Mouse (Mus musculus) left cerebral cortex, adult 9 months (tissue): ENCODE results near the gene Vps45.
A peak's percentile ranks its signal among the peaks of the same experiment; 100 is the strongest.
"Not testable (repeated sequence)": the region's sequence is repeated elsewhere in the genome, so short reads cannot be mapped to it uniquely, and the experiment has no call there.

Source experiments
- DNase-seq, 2 experiments: peaks; one replicate each; pipeline ENCODE4 v3.0.0; 2022; ENCODE audit warnings: low spot score in 2 of 2

Gene Vps45

DNA sequence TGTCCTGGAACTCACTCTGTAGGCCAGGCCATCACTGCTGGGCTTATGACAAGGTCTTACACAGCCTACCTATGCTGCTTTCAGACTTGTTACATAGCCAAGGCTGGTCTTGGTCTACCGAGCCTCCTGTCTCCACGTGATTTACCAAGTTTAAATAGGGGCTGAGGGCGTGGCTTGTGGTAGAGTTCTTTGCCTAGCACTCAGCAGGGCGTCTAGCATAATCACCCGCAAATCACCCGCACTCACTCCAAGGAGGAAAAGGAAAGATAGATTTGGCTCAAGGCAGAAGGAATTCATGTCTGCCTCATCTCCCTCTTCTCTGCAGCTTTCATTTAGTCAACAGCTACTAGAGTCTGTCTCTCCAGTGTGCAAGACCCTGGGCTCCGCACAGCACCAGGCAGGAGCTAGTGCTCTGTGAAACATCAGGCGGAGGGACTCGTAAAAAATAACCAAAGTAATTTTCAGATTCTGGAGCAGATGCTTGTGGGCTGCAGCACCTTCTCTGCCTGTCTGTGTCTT is 61.0 kb downstream of the Vps45 start:
- peak in 1 of 2 experiments; percentile 77 for DNase-seq

DNA sequence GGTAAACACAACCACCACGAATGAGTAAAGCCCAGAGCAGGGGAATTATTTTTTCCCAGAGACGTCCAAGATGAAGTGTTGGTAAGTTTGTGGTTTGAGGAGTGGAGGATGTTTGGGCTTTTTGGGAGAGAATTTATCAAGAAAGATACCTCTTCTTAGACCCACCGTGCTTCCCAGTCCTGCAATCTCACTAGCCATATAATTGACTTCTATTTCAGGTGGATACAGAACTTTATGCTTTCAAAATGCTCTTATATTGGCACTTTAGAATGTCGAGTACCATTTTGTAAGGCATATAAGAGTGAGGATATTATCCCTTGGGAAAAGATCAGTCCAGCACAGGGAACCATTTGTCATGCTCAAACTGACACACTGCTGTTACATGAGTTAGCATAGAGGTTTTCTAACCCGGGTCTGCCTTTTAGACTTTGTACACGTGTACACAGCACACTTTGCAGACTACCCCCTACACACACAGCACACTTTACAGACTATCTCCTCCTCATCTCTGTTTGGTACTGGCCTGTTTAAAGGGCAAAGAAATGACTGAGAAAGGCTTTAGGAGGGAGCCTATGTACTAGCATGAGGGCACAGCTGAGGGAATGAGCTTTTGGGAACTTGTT is 61.7 kb downstream of the Vps45 start:
- DNase-seq = no peak

- DNase-seq = no peak
Measured at GRCm38 (mm10) chr3:95995802-95996428, 62.4 kb downstream of the Vps45 start, which contains the start of gene Plekho1. Gene Plekho1 (minus strand): TSS chr3:95996001.

GRCm38 (mm10) chr3:95994975-95995801 is 63.1 kb downstream of the Vps45 start:
- DNase-seq = no peak

DNA sequence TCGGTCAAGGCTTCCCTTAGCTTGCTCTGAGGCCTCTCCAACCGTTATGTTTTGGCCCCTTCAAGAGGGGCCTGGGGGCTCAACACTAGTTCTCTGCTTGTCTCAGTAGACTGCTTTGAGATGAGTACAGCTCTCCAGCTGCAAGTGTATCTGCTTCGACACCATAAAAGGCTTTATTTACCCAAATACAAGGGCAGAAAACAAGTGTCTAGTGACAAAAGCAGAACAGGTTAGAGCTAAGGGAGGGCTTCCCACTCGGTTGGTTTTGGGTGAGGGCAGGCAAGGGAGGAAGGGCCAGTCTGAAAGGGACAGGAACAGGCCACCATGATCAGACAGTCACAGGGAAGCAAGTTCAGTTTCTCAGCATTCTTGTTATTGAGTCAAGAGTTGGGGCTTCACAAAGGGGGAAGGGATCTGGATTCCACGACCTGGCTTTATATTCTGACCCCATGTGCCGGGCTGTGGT is 63.9 kb downstream of the Vps45 start:
- DNase-seq = no peak

DNA sequence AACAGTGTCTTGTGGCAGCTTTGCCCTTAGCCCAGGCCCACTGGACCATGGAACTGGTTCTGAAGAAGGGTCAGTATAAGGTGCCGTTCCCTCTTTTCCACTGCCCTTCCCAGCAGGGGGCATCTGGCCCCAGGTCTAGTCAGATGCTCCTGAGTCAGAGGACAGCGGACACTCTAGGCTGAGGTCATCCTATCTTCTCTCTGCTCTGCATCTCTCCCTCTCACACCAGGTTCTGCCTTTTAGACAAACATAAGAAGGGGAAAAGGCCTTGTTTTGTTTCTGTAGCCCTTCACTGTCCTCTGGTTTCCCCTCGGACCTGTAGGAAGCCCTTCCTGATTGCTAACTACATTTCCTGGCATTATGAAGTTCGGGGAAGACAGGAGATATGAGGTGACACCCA is 64.4 kb downstream of the Vps45 start:
- no peak for DNase-seq

DNA sequence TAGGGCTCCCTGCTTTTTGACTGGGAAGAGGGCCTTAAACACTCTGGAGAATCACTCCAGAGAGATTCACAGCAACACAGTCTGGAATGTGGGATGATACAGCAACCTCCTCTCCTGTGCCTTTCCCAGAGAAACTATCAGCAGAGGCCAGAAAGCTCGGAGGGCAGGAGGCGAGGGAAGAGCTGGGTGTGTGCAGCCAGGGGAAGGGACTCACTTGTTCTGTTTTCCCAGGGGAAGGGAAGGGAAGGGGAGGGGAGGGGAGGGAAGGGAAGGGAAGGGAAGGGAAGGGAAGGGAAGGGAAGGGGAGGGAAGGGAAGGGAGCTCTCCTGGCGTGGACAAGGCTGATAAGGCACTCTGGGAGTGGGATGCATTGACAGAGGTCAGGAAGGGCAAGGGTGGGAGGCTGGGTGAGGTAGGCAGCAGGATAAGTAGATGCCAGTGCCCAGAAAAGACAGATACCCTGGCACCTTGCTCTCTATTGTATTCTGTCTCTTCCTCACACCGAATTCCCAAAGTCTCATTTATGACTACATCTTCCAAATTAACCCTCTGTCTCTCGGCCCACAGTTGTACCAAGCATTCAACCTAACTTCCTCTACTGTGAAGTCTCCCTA is 65.2 kb downstream of the Vps45 start:
- DNase-seq = no peak

GRCm38 (mm10) chr3:95990413-95990941 is 67.8 kb downstream of the Vps45 start:
- DNase-seq = no peak

- no peak for DNase-seq
Measured at GRCm38 (mm10) chr3:95988969-95989368, 69.3 kb downstream of the Vps45 start.

- no peak for DNase-seq
Measured at GRCm38 (mm10) chr3:95988138-95988537, 70.1 kb downstream of the Vps45 start.

DNA sequence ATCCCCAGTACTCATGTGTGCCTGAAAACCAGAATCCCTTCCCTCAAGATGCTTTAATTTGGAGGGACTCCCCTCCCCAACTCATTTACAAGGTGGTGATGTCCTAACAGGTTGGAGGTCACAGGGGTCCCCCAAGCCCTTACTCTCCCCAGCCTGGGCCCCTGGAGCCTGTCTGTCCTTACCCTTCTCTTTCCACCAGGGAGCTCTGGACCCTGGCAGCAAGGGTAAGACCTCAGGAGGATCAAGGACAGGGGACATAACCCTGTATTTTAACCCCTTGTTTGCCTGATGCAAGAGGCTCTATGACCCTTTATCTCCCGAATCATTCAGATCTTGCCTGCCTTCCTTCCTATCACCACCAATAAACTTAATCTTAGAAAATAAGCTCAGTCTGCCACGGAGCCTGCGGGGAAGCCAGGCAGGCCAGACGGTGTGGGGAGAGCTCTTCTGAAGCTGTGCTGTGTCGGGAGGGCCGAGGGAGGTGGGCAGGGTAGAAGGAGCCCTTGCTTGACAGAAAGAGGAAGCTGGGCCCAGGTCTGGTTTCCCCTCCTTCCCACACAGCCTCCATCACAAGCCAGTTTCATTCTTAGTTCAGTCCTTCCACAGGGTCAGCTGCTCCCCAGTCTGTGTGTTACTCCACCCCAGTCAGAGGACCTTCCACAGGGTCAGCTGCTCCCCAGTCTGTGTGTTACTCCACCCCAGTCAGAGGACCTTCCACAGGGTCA is 70.7 kb downstream of the Vps45 start:
- DNase-seq = no peak

- DNase-seq = no peak
Measured at GRCm38 (mm10) chr3:95986984-95987383, 71.3 kb downstream of the Vps45 start.

DNA sequence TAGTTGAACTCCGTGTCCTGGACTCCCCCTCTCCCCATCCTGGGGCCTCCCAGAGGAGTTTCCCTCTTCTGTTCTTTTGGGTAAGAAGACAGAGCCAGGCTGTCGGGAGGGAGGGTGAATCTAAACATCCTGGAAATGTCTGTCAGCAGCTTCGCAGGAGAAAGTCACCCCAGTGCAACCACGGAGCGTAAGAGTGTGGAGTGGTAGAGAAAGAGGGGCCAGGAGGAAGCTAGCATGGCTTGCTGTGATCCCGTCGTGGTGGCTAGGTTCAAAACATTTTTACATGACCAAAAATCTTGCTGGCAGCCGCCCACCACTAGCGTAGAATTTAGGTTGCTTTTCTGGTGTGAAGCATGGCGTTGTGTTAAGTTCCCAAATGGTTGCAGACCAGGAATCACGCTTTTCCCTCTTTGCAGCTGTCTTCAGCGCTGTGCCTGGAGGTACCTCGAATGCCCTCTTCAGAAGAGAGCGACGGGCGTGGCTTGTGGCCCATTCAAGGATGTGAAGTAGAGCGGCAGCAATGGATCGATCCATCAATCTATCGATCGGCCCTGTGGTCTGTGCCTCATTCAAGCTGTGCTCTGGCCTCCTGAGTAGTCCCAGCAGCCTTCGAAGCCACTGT is 72.2 kb downstream of the Vps45 start:
- DNase-seq = peak in 1 of 2 experiments; percentile 82

DNA sequence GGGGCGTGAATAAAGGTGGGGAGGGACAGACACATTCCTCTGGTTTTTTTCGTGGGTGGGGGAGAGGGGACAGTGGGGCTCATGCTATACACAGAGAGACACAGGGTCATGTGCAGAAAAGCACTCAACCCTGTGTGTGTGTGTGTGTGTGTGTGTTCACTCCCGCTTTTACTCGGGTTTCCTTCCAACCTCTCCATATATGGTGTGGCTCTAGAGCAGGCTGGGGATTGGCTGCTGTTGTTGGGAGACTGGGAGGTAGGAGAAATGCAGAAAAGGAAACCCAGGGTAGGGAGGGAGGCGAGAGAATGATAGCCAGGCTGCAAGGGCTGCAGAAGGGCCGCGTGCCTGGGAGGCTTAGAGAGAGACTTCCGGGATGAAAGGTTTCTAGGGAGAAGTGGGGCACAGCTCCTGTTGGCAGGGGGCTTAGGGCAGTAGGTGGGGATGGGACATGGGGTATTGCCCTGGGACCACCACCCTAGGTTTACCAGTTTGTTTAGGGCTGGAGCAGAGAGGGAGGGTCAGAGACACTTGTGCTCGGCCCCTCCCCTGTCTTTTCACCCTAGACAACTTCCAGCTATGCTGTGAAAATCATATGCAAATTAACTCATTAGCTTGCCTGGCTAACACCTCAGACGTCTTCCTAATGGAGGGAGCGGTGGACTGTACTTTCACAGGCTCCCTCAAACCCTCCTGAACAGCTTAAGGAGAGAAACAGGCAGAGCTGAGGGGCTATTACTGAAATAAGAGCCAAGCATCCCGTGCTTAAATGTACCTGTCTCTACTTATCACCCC is 72.9 kb downstream of the Vps45 start:
- DNase-seq = peak in 1 of 2 experiments; percentile 70

DNA sequence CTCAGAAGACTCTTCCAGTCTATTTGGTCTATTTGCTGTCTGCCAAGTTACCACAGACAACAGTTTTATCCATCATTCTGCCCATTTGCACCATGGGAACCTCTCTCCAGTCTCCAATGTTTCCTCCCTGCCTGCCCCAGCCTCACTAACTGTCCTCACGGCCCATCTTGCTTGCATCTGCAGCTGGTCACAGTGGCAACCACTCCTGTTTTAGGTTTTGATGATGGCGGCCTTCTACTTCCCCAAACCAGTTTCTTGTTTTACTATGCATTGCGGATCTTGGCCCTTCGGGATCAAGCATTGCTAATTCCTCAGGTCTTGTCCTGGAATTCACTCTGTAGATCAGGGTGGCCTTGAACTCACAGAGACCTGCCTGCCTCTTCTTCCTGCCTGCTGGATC is 76.1 kb downstream of the Vps45 start:
- no peak for DNase-seq

DNA sequence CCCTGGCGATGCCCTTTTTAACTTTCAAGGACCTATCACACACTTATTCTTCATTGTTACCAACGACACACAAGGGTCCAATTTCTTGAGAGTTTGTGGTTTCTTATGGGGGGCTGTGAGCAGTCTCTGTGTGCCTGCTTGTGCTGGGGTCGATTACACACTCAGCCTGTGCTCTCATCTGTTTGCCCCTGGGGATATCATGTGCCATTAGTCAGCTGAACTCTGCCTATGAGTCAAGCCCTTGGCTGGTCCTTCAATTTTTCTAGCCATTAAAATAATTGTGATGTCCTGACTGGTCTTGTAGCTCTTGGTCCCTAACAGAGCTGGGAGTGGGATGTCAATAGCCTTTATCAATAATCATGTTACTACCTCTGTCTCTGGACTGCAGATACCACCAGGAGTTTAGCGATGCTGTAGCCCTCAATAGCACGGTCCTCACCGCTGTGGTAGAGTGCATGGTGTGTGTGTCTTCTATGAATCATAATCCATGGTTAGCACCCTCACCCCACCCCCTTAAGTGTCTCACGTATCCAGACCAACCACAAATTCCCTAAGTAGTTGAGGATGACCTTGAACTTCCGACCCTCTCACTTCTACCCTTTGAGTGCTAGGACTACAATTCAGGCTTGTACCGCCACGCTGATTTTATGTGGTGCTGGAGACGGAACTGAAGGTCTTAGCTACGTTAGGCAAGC is 77.8 kb downstream of the Vps45 start:
- DNase-seq = no peak

DNA sequence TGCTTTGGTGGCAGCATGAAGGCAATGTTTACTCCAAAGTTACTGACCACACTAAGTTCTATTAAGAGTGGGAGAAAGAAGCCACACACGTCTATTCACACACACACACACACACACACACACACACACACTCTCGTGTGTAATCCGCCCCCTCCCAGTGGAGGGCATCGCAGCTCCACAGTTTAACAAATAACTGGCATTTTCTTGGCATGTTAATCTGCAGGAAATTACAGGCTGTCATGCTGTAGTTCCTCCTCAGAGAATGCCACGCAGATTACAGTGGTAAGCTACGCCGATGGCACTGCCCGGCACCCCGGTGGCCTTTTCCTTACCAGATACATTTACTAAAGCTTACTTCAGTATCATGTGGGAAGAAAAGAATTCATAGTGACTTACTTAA is 80.0 kb downstream of the Vps45 start:
- no peak for DNase-seq

DNA sequence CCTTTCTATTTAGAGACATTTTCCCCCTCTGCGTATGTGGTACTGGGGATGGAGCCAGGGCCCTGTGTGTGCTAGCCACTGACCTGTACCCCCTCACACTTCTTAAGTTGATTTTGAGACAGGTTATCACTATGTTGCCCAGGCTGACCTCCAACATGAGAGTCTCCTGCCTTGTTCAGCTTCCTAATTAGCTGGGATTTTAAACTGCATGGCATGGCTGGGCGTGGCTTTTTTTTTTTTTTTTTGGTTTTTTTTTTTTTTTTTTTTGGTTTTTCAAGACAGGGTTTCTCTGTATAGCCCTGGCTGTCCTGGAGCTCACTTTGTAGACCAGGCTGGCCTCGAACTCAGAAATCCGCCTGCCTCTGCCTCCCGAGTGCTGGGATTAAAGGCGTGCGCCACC is 80.7 kb downstream of the Vps45 start:
- not testable (repeated sequence) for DNase-seq

DNA sequence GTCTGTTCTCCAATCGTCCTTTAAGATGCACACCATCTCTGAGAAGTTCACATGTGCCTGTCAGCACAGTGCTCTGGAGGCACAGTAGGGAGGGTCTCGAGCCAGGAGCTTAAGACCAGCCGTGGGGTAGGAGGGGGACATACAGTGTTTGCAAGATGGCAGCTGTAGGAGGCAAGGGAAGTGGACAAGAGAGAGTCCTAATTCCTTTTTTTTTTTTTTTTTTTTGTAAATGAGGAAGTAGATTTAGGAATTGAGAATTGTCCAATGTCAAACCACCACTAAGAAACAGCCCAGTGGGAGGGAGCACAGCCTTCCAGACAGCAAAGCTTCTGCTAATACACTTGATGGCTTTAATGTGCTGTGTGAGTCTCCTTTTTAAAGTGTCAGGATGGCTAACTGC is 81.2 kb downstream of the Vps45 start:
- no peak for DNase-seq
